Mouse (Mus musculus): Measurements from ENCODE around the gene Tmprss15. TPM values are rescaled to one million over a fixed set of nuclear protein-coding genes. Genes with fewer than 3 reads are reported as not detected.

The Tmprss15 gene
- not detected for total RNA-seq (2023)

GRCm38 (mm10) chr16:79090997-79091396 lies at the start of gene Tmprss15:
Tmprss15 (minus strand) TSS chr16:79091097.

GRCm38 (mm10) chr16:78930382-78931286 lies 160.3 kb downstream of the Tmprss15 start, which contains the start of gene Chodl:
Chodl (plus strand) TSS chr16:78930948.

Other genes with a start within 250 kb of the Tmprss15 start
- gene Chodl, start 160.1 kb downstream of the Tmprss15 start, total RNA-seq (2023), result not detected